ENCODE assay signal across 16 mouse cellular contexts in genomic region chr10:80434823-80435222, GRCm38 (mm10). TPM values are rescaled to one million over a fixed set of nuclear protein-coding genes. Genes with fewer than 3 reads are reported as not detected.
DNase-seq lines count a peak whose midpoint lies in the region; ATAC-seq and TF ChIP-seq lines count a peak whose summit lies in the region.
"Had no signal": no experiment of that assay in that cellular context is flagged by ENCODE, and none has a peak within 500 bp of the region (broad histone marks: within the 10 kb centered on the region; RNA-seq: fewer than 3 reads in every experiment).

No protein-coding gene starts in this region.

- H3K27ac ChIP-seq in forebrain, embryonic 10.5 days: peak overlapping the region; percentile 100
- no peak overlapping the region; the same call in 1 of the 2 replicates for H3K27ac ChIP-seq in forebrain, embryonic 12.5 days
- no peak overlapping the region for H3K27ac ChIP-seq in lung, embryonic 15.5 days
- peak overlapping the region; percentile 50 for H3K27ac ChIP-seq in liver, embryonic 11.5 days (ENCODE audit: low read depth, low read length)
- peak overlapping the region; percentile 87 for H3K27ac ChIP-seq in stomach, postnatal 0 days (replicated peaks)

- H3K4me3 ChIP-seq in forebrain, embryonic 10.5 days: peak overlapping the region; percentile 99; the same call in 1 of the 2 replicates
- no peak overlapping the region for H3K4me3 ChIP-seq in forebrain, embryonic 12.5 days (replicated peaks)
- no peak overlapping the region for H3K4me3 ChIP-seq in lung, embryonic 15.5 days
- peak overlapping the region; percentile 100 for H3K4me3 ChIP-seq in liver, embryonic 11.5 days (ENCODE audit: low read depth, low read length)
- no peak overlapping the region for H3K4me3 ChIP-seq in stomach, postnatal 0 days (ENCODE audit: low read depth, low read length)
- H3K4me3 ChIP-seq: layer of hippocampus, adult 2 months had no signal

- ATAC-seq in forebrain, embryonic 12.5 days (ENCODE audit: low FRiP score): no peak
- ATAC-seq in lung, embryonic 15.5 days (ENCODE audit: borderline replicate concordance, extremely low read depth, low FRiP score, low TSS enrichment): no peak
- ATAC-seq in liver, embryonic 11.5 days (replicated peaks; ENCODE audit: low FRiP score): no peak
- ATAC-seq in stomach, postnatal 0 days (ENCODE audit: low FRiP score, low TSS enrichment): no peak
- no peak for ATAC-seq in erythroid progenitor cell, adult 5-6 weeks (replicated peaks; ENCODE audit: low FRiP score, poor library complexity, severe bottlenecking)

- no peak for TF ChIP-seq EP300 in stomach, postnatal 0 days (optimal IDR thresholded peaks at IDR 0.05)

- H3K9me3 ChIP-seq in forebrain, embryonic 10.5 days: no peaks in the 10 kb centered on the region
- H3K9me3 ChIP-seq in forebrain, embryonic 12.5 days: no peaks in the 10 kb centered on the region
- no peaks in the 10 kb centered on the region for H3K9me3 ChIP-seq in lung, embryonic 15.5 days
- H3K9me3 ChIP-seq in liver, embryonic 11.5 days (ENCODE audit: control insufficient read depth, low read length): no peaks in the 10 kb centered on the region
- H3K9me3 ChIP-seq in stomach, postnatal 0 days (ENCODE audit: control insufficient read depth, low read length): no peaks in the 10 kb centered on the region
- H3K9me3 ChIP-seq: embryonic facial prominence, embryonic 13.5 days; heart, embryonic 15.5 days had no signal

- peaks cover 22% of the 10 kb centered on the region; the same call in 1 of the 2 replicates for H3K27me3 ChIP-seq in forebrain, embryonic 10.5 days (ENCODE audit: poor library complexity, severe bottlenecking)
- peaks cover 6% of the 10 kb centered on the region; the same call in 1 of the 2 replicates for H3K27me3 ChIP-seq in forebrain, embryonic 12.5 days
- no peaks in the 10 kb centered on the region for H3K27me3 ChIP-seq in lung, embryonic 15.5 days
- H3K27me3 ChIP-seq in liver, embryonic 11.5 days (replicated peaks; ENCODE audit: control insufficient read depth, insufficient read depth, low read length): no peaks in the 10 kb centered on the region
- no peaks in the 10 kb centered on the region for H3K27me3 ChIP-seq in stomach, postnatal 0 days (ENCODE audit: control insufficient read depth, insufficient read depth, low read length)
- H3K27me3 ChIP-seq: heart, embryonic 15.5 days had no signal

- peaks cover 16% of the 10 kb centered on the region for H3K36me3 ChIP-seq in forebrain, embryonic 10.5 days (replicated peaks)
- H3K36me3 ChIP-seq in forebrain, embryonic 12.5 days (replicated peaks): peaks cover 13% of the 10 kb centered on the region
- peaks cover 8% of the 10 kb centered on the region for H3K36me3 ChIP-seq in lung, embryonic 15.5 days
- peaks cover 11% of the 10 kb centered on the region for H3K36me3 ChIP-seq in liver, embryonic 11.5 days (ENCODE audit: control insufficient read depth, insufficient read depth, low read length)
- H3K36me3 ChIP-seq in stomach, postnatal 0 days (ENCODE audit: control insufficient read depth, insufficient read depth, low read length): 0 out of 2 replicates have a peak, but pooled peaks cover 4% of the 10 kb centered on the region

- TF ChIP-seq CTCF in stomach, postnatal 0 days (IDR thresholded peaks at IDR 0.05; ENCODE audit: low read depth): no peak

- H3K4me1 ChIP-seq in forebrain, embryonic 10.5 days: peaks cover 43% of the 10 kb centered on the region
- H3K4me1 ChIP-seq in forebrain, embryonic 12.5 days: peaks cover 31% of the 10 kb centered on the region
- H3K4me1 ChIP-seq in lung, embryonic 15.5 days: peaks cover 30% of the 10 kb centered on the region
- peaks cover 34% of the 10 kb centered on the region for H3K4me1 ChIP-seq in liver, embryonic 11.5 days (replicated peaks; ENCODE audit: control insufficient read depth, insufficient read depth, low read length)
- H3K4me1 ChIP-seq in stomach, postnatal 0 days (replicated peaks; ENCODE audit: control insufficient read depth, insufficient read depth): peaks cover 6% of the 10 kb centered on the region; the same call in 1 of the 2 replicates

- no peak for DNase-seq in forebrain, embryonic 10.5 days (ENCODE audit: extremely low spot score, low spot score)
- DNase-seq in lung, postnatal 4 days: no peak
- no peak for DNase-seq in liver, embryonic 11.5 days (ENCODE audit: low spot score)
- DNase-seq in stomach, postnatal 0 days (ENCODE audit: low spot score): no peak
- DNase-seq in cerebellum, postnatal 36 days: no peak
- DNase-seq: adrenal gland, postnatal 25 days; B cell, adult 2 months; lung, postnatal 36 days; right cerebral cortex, adult 18-20 months had no signal

- no peak overlapping the region for H3K9ac ChIP-seq in forebrain, embryonic 12.5 days
- no peak overlapping the region for H3K9ac ChIP-seq in lung, embryonic 15.5 days
- H3K9ac ChIP-seq in liver, embryonic 11.5 days (ENCODE audit: low read depth, low read length): peak overlapping the region; percentile 46
- peak overlapping the region; percentile 35; the same call in 1 of the 2 replicates for H3K9ac ChIP-seq in stomach, postnatal 0 days (ENCODE audit: low read length)

- H3K4me2 ChIP-seq in forebrain, embryonic 12.5 days: no peak overlapping the region
- H3K4me2 ChIP-seq in lung, embryonic 15.5 days: peak overlapping the region; percentile 80; the same call in 1 of the 2 replicates
- peak overlapping the region; percentile 94 for H3K4me2 ChIP-seq in liver, embryonic 11.5 days
- H3K4me2 ChIP-seq in stomach, postnatal 0 days (replicated peaks; ENCODE audit: low read depth): no peak overlapping the region

- 81% methylated on average over 3 of the region's 3 CpGs for WGBS in forebrain, embryonic 10.5 days
- WGBS in forebrain, embryonic 12.5 days: 77% methylated on average over 3 of the region's 3 CpGs
- WGBS in lung, embryonic 15.5 days: 68% methylated on average over 3 of the region's 3 CpGs
- WGBS in liver, embryonic 11.5 days: 71% methylated on average over 3 of the region's 3 CpGs
- 77% methylated on average over 3 of the region's 3 CpGs for WGBS in stomach, postnatal 0 days

RNA-seq across cellular contexts. Expression of gene Tcf3, which starts 1.4 kb away (rescaled TPM):
- 191 and 199 TPM in 2 replicates for polyA plus RNA-seq in forebrain, embryonic 10.5 days (2016; fragmentation: Nextera tagmentation; extraction: Ambion mirVana)
- polyA plus RNA-seq in forebrain, embryonic 12.5 days (2016; fragmentation: Nextera tagmentation; extraction: Ambion mirVana): 203 and 205 TPM in 2 replicates
- 122 and 126 TPM in 2 replicates for polyA plus RNA-seq in lung, embryonic 15.5 days (2015; fragmentation: Nextera tagmentation; extraction: Ambion mirVana)
- 148 and 149 TPM in 2 replicates for polyA plus RNA-seq in liver, embryonic 11.5 days (2014; fragmentation: Nextera tagmentation; extraction: Ambion mirVana)
- 30.9 and 37.0 TPM in 2 replicates for polyA plus RNA-seq in stomach, postnatal 0 days (2015; fragmentation: Nextera tagmentation; extraction: Ambion mirVana)
- total RNA-seq in erythroid progenitor cell, adult 5-6 weeks (2015; ENCODE audit: low replicate concordance): 127 and 148 TPM in 2 replicates
- 140 and 145 TPM in 2 replicates for total RNA-seq in erythroid progenitor cell, adult 5-6 weeks (2017; ENCODE audit: low replicate concordance)

RNA-seq across cellular contexts. Expression of gene Uqcr11, which starts 28.2 kb away (rescaled TPM):
- polyA plus RNA-seq in forebrain, embryonic 10.5 days (2016; fragmentation: Nextera tagmentation; extraction: Ambion mirVana): 625 and 631 TPM in 2 replicates
- polyA plus RNA-seq in forebrain, embryonic 12.5 days (2016; fragmentation: Nextera tagmentation; extraction: Ambion mirVana): 371 and 400 TPM in 2 replicates
- 628 and 681 TPM in 2 replicates for polyA plus RNA-seq in lung, embryonic 15.5 days (2015; fragmentation: Nextera tagmentation; extraction: Ambion mirVana)
- polyA plus RNA-seq in liver, embryonic 11.5 days (2014; fragmentation: Nextera tagmentation; extraction: Ambion mirVana): 835 and 866 TPM in 2 replicates
- 859 and 899 TPM in 2 replicates for polyA plus RNA-seq in stomach, postnatal 0 days (2015; fragmentation: Nextera tagmentation; extraction: Ambion mirVana)
- total RNA-seq in erythroid progenitor cell, adult 5-6 weeks (2015; ENCODE audit: low replicate concordance): 65.8 and 80.0 TPM in 2 replicates
- 67.9 and 87.3 TPM in 2 replicates for total RNA-seq in erythroid progenitor cell, adult 5-6 weeks (2017; ENCODE audit: low replicate concordance)

RNA-seq across cellular contexts. Expression of gene Mbd3, which starts 35.5 kb away (rescaled TPM):
- 343 and 346 TPM in 2 replicates for polyA plus RNA-seq in forebrain, embryonic 10.5 days (2016; fragmentation: Nextera tagmentation; extraction: Ambion mirVana)
- 312 and 327 TPM in 2 replicates for polyA plus RNA-seq in forebrain, embryonic 12.5 days (2016; fragmentation: Nextera tagmentation; extraction: Ambion mirVana)
- 276 and 277 TPM in 2 replicates for polyA plus RNA-seq in lung, embryonic 15.5 days (2015; fragmentation: Nextera tagmentation; extraction: Ambion mirVana)
- polyA plus RNA-seq in liver, embryonic 11.5 days (2014; fragmentation: Nextera tagmentation; extraction: Ambion mirVana): 174 and 175 TPM in 2 replicates
- 81.1 and 82.9 TPM in 2 replicates for polyA plus RNA-seq in stomach, postnatal 0 days (2015; fragmentation: Nextera tagmentation; extraction: Ambion mirVana)
- total RNA-seq in erythroid progenitor cell, adult 5-6 weeks (2015; ENCODE audit: low replicate concordance): 33.5 TPM in 2 replicates
- total RNA-seq in erythroid progenitor cell, adult 5-6 weeks (2017; ENCODE audit: low replicate concordance): 39.7 and 45.8 TPM in 2 replicates

RNA-seq across cellular contexts. Expression of gene Mex3d, which starts 47.4 kb away (rescaled TPM):
- 6.8 and 7.0 TPM in 2 replicates for polyA plus RNA-seq in forebrain, embryonic 10.5 days (2016; fragmentation: Nextera tagmentation; extraction: Ambion mirVana)
- 17.3 and 21.3 TPM in 2 replicates for polyA plus RNA-seq in forebrain, embryonic 12.5 days (2016; fragmentation: Nextera tagmentation; extraction: Ambion mirVana)
- 7.9 and 9.6 TPM in 2 replicates for polyA plus RNA-seq in lung, embryonic 15.5 days (2015; fragmentation: Nextera tagmentation; extraction: Ambion mirVana)
- 2.5 and 3.7 TPM in 2 replicates for polyA plus RNA-seq in liver, embryonic 11.5 days (2014; fragmentation: Nextera tagmentation; extraction: Ambion mirVana)
- 4.1 and 4.5 TPM in 2 replicates for polyA plus RNA-seq in stomach, postnatal 0 days (2015; fragmentation: Nextera tagmentation; extraction: Ambion mirVana)
- 1.4 TPM in 1 of 2 replicates, not detected in the other for total RNA-seq in erythroid progenitor cell, adult 5-6 weeks (2015; ENCODE audit: low replicate concordance)
- total RNA-seq in erythroid progenitor cell, adult 5-6 weeks (2017; ENCODE audit: low replicate concordance): 6.7 TPM in 1 of 2 replicates, not detected in the other

RNA-seq across cellular contexts. Expression of gene Onecut3, which starts 59.8 kb away (rescaled TPM):
- 0.05 and 0.07 TPM in 2 replicates for polyA plus RNA-seq in forebrain, embryonic 10.5 days (2016; fragmentation: Nextera tagmentation; extraction: Ambion mirVana)
- 0.68 and 0.83 TPM in 2 replicates for polyA plus RNA-seq in forebrain, embryonic 12.5 days (2016; fragmentation: Nextera tagmentation; extraction: Ambion mirVana)
- not detected in 2 replicates for polyA plus RNA-seq in lung, embryonic 15.5 days (2015; fragmentation: Nextera tagmentation; extraction: Ambion mirVana)
- 0.94 and 1.3 TPM in 2 replicates for polyA plus RNA-seq in liver, embryonic 11.5 days (2014; fragmentation: Nextera tagmentation; extraction: Ambion mirVana)
- 0.01 and 0.02 TPM in 2 replicates for polyA plus RNA-seq in stomach, postnatal 0 days (2015; fragmentation: Nextera tagmentation; extraction: Ambion mirVana)
- total RNA-seq in erythroid progenitor cell, adult 5-6 weeks (2015; ENCODE audit: low replicate concordance): not detected in 2 replicates
- not detected in 2 replicates for total RNA-seq in erythroid progenitor cell, adult 5-6 weeks (2017; ENCODE audit: low replicate concordance)
- total RNA-seq: adrenal gland, postnatal 25 days; layer of hippocampus, adult 2 months; left cerebral cortex, postnatal 25 days had no signal
- polyA plus RNA-seq: embryonic facial prominence, embryonic 13.5 days; heart, embryonic 15.5 days had no signal

Comparison
In these comparisons a context has a peak if more than half of its experiments do, and no peak if none do; other contexts are left out.
1. H3K27ac ChIP-seq: peak in forebrain, embryonic 10.5 days (single experiment), liver, embryonic 11.5 days (single experiment) and stomach, postnatal 0 days (single experiment); none in forebrain, embryonic 12.5 days (single experiment) and lung, embryonic 15.5 days (single experiment).
2. H3K4me3 ChIP-seq: peak in forebrain, embryonic 10.5 days (single experiment) and liver, embryonic 11.5 days (single experiment); none in forebrain, embryonic 12.5 days (single experiment), lung, embryonic 15.5 days (single experiment) and stomach, postnatal 0 days (single experiment).
3. H3K4me2 ChIP-seq: peak in lung, embryonic 15.5 days (single experiment) and liver, embryonic 11.5 days (single experiment); none in forebrain, embryonic 12.5 days (single experiment) and stomach, postnatal 0 days (single experiment).
4. H3K9ac ChIP-seq: peak in liver, embryonic 11.5 days (single experiment) and stomach, postnatal 0 days (single experiment); none in forebrain, embryonic 12.5 days (single experiment) and lung, embryonic 15.5 days (single experiment).